Mouse (Mus musculus) embryonic facial prominence, embryonic 11.5 days (tissue): ENCODE results near the gene Lpin1. TPM values are rescaled to one million over a fixed set of nuclear protein-coding genes. Genes with fewer than 3 reads are reported as not detected.

Experiments
- ATAC-seq: fragments of 200-750 bp; cut with Nextera tagmentation; replicated peaks from 2 replicates; pipeline ENCODE4 v1.8.0; 2017; ENCODE audit warnings: low read depth; ENCODE audit not compliant: insufficient number of reproducible peaks, low FRiP score, low TSS enrichment
- DNase-seq: peaks from one replicate; pipeline ENCODE4 v3.0.0-alpha.2; 2015; ENCODE audit warnings: low spot score
- H3K27ac ChIP-seq: fragments of 300-500 bp; sonication (generic); replicated peaks from 2 replicates; pipeline ENCODE4 v1.5.1; 2014; ENCODE audit warnings: mild to moderate bottlenecking, low read depth, low read length, control low read depth
- H3K27me3 ChIP-seq: fragments of 300-500 bp; sonication (generic); 2 replicates; pipeline ENCODE4 v1.6.1; 2014; ENCODE audit warnings: mild to moderate bottlenecking, low read length, moderate library complexity, mixed read lengths; ENCODE audit not compliant: control insufficient read depth, insufficient read depth
- H3K36me3 ChIP-seq: fragments of 300-500 bp; sonication (generic); replicated peaks from 2 replicates; pipeline ENCODE4 v1.6.1; 2014; ENCODE audit warnings: low read depth, mild to moderate bottlenecking, low read length, moderate library complexity, mixed read lengths; ENCODE audit not compliant: control insufficient read depth, insufficient read depth
- H3K4me1 ChIP-seq: fragments of 300-500 bp; sonication (generic); 2 replicates; pipeline ENCODE4 v1.6.1; 2014; ENCODE audit warnings: low read length, mixed read lengths; ENCODE audit not compliant: control insufficient read depth, insufficient read depth
- H3K4me2 ChIP-seq: fragments of 300-500 bp; sonication (generic); 2 replicates; pipeline ENCODE4 v1.6.1; 2014; ENCODE audit warnings: low read depth, mild to moderate bottlenecking, control low read depth, low read length, moderate library complexity
- H3K4me3 ChIP-seq: fragments of 300-500 bp; sonication (generic); 2 replicates; pipeline ENCODE4 v1.5.1; 2014; ENCODE audit warnings: low read depth, low read length, control low read depth
- H3K9ac ChIP-seq: fragments of 300-500 bp; sonication (generic); replicated peaks from 2 replicates; pipeline ENCODE4 v1.6.1; 2014; ENCODE audit warnings: mild to moderate bottlenecking, control low read depth, low read length
- H3K9me3 ChIP-seq: fragments of 300-500 bp; sonication (generic); replicated peaks from 2 replicates; pipeline ENCODE4 v1.6.1; 2016; ENCODE audit warnings: mild to moderate bottlenecking, low read length, inconsistent platforms, mixed read lengths; ENCODE audit not compliant: control insufficient read depth
- WGBS: fragments of 180-500 bp; shearing (Covaris S2); extraction: QIAGEN DNeasy Blood & Tissue Kit; methylation state at CpG from one replicate; pipeline ENCODE4 v1.1.7; 2014; 5-methylcytosine and 5-hydroxymethylcytosine counted together
- polyA plus RNA-seq: library from polyadenylated mRNA; unstranded; fragments of >200 nt; fragmentation: Nextera tagmentation; extraction: Ambion mirVana; gene quantifications from 2 replicates; pipeline ENCODE4 v1.2.1, GENCODE M21; 2014

Gene Lpin1
- polyA plus RNA-seq, 1 experiment from 2014 or later: 6.9 TPM

- H3K27me3 ChIP-seq: no peaks in the 10 kb centered on the region
- WGBS: 53% methylated on average over 6 of the region's 6 CpGs
- no peaks in the 10 kb centered on the region for H3K4me1 ChIP-seq
- no peaks in the 10 kb centered on the region for H3K36me3 ChIP-seq
- no peak overlapping the region for H3K9ac ChIP-seq
- no peaks in the 10 kb centered on the region for H3K9me3 ChIP-seq
- no peak overlapping the region for H3K4me3 ChIP-seq
- no peak overlapping the region for H3K4me2 ChIP-seq
- DNase-seq (peak; percentile 30), ATAC-seq (no peak)
- no peak overlapping the region for H3K27ac ChIP-seq
These were observed 118.1 kb downstream of the Lpin1 start for GRCm38 (mm10) chr12:16492713-16493112.

DNA sequence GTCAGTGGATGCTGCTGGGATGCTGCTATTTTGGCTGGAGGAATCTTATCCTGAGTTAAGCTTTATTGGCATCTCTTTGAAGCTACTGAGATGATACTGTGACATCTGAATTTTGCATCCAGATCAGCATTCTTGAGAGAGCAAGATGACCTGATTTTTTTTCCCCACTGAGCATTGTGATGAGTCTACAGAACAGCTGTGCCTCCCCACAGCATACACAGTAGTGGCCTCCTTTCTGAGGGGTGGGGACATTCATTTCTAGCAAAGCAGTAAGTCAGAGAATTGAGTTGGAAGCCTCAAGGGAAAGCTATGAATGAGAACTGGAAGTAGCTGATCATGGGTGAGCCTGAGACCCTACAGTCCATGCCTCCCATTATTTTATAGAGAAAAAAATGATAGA is 121.9 kb downstream of the Lpin1 start:
- H3K9ac ChIP-seq: no peak overlapping the region
- no peak overlapping the region for H3K27ac ChIP-seq
- H3K4me1 ChIP-seq: no peaks in the 10 kb centered on the region
- H3K4me3 ChIP-seq: no peak overlapping the region
- H3K4me2 ChIP-seq: no peak overlapping the region
- no peaks in the 10 kb centered on the region for H3K36me3 ChIP-seq
- no peak for ATAC-seq
- H3K9me3 ChIP-seq: no peaks in the 10 kb centered on the region
- no peaks in the 10 kb centered on the region for H3K27me3 ChIP-seq
- no peak for DNase-seq

GRCm38 (mm10) chr12:16487453-16487852 is 123.3 kb downstream of the Lpin1 start:
- Histone ChIP-seq H3K36me3 (no peaks in the 10 kb centered on the region), H3K4me1 (no peaks in the 10 kb centered on the region), H3K4me2 (no peak overlapping the region), H3K9ac (no peak overlapping the region), H3K27ac (no peak overlapping the region), H3K9me3 (no peaks in the 10 kb centered on the region), H3K4me3 (no peak overlapping the region), H3K27me3 (no peaks in the 10 kb centered on the region)
- 78% methylated on average over 2 of the region's 2 CpGs for WGBS
- ATAC-seq: no peak
- DNase-seq: no peak

Other genes with a start within 250 kb of the Lpin1 start
- gene Ntsr2, start 42.4 kb upstream of the Lpin1 start, polyA plus RNA-seq: not detected in 2 replicates
- 5.0 and 7.8 TPM in 2 replicates for gene Greb1, start 189.9 kb upstream of the Lpin1 start, polyA plus RNA-seq
- 85.5 and 87.6 TPM in 2 replicates for gene E2f6, start 200.0 kb upstream of the Lpin1 start, polyA plus RNA-seq